10 mouse cellular contexts compared by ENCODE assay signal in the genomic region with DNA sequence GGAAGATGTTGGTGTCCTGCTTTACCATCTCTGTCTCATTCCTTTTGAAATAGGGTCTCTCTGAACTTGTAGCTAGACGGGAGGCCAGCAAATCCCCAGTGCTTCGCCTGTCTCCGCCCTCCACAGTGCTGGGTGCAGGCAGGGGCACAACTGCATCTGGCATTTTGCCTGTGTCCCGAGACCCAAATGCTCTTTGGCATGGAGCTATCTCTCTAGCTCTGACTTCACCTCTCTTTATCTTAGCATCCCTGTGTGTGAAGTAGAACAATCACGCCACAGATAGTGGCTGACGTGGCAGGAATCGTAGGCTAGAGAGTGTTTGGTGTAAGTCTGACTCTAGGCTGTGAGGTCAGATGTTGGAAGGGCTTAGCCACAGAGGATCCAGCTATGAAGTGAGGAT. TPM values are rescaled to one million over a fixed set of nuclear protein-coding genes. Genes with fewer than 3 reads are reported as not detected.
DNase-seq lines count a peak whose midpoint lies in the region; ATAC-seq lines count a peak whose summit lies in the region.
"Had no signal": no experiment of that assay in that cellular context is flagged by ENCODE, and none has a peak within 500 bp of the region (broad histone marks: within the 10 kb centered on the region; RNA-seq: fewer than 3 reads in every experiment).

No protein-coding gene starts in this region.

- WGBS in heart, embryonic 13.5 days, result 23% methylated on average over 7 of the region's 7 CpGs
- 44% methylated on average over 7 of the region's 7 CpGs for WGBS in lung, embryonic 16.5 days
- 65% methylated on average over 7 of the region's 7 CpGs for WGBS in stomach, embryonic 16.5 days

- H3K4me1 ChIP-seq in heart, embryonic 13.5 days, result peaks cover 82% of the 10 kb centered on the region
- H3K4me1 ChIP-seq in lung, embryonic 16.5 days (replicated peaks; ENCODE audit: control insufficient read depth, insufficient read depth, low read length), result peaks cover 65% of the 10 kb centered on the region
- peaks cover 48% of the 10 kb centered on the region for H3K4me1 ChIP-seq in stomach, embryonic 16.5 days (ENCODE audit: control insufficient read depth, insufficient read depth, low read length)

- peak overlapping the region; percentile 93 for H3K27ac ChIP-seq in heart, embryonic 13.5 days (replicated peaks)
- H3K27ac ChIP-seq in lung, embryonic 16.5 days (ENCODE audit: low read length), result no peak overlapping the region
- peak overlapping the region; percentile 76; the same call in 1 of the 2 replicates for H3K27ac ChIP-seq in stomach, embryonic 16.5 days (ENCODE audit: low read length)
- H3K27ac ChIP-seq: limb, embryonic 12.5 days; macrophage had no signal

- H3K36me3 ChIP-seq in heart, embryonic 13.5 days, result no peaks in the 10 kb centered on the region
- no peaks in the 10 kb centered on the region for H3K36me3 ChIP-seq in lung, embryonic 16.5 days (ENCODE audit: control insufficient read depth, insufficient read depth, low read length)
- H3K36me3 ChIP-seq in stomach, embryonic 16.5 days (ENCODE audit: control insufficient read depth, insufficient read depth, low read length), result no peaks in the 10 kb centered on the region
- H3K36me3 ChIP-seq: limb, embryonic 12.5 days had no signal

- DNase-seq in heart, postnatal 10 days, result no peak
- no peak for DNase-seq in lung, postnatal 10 days
- DNase-seq in heart, postnatal 4 days, result peak; percentile 58
- DNase-seq in Muller cell, postnatal 12 days (ENCODE audit: inconsistent ontology term), result no peak
- DNase-seq: adrenal gland, postnatal 25 days had no signal

- ATAC-seq in heart, embryonic 13.5 days (ENCODE audit: extremely low read depth, insufficient number of reproducible peaks, low FRiP score, low TSS enrichment), result no peak
- ATAC-seq in lung, embryonic 16.5 days (ENCODE audit: low read depth), result no peak
- no peak for ATAC-seq in stomach, embryonic 16.5 days (ENCODE audit: insufficient read depth, low FRiP score)

- H3K4me2 ChIP-seq in heart, embryonic 13.5 days, result peak overlapping the region; percentile 46
- H3K4me2 ChIP-seq in lung, embryonic 16.5 days (ENCODE audit: low read depth, low read length), result no peak overlapping the region
- H3K4me2 ChIP-seq in stomach, embryonic 16.5 days (ENCODE audit: low read depth, low read length), result no peak overlapping the region
- H3K4me2 ChIP-seq: limb, embryonic 12.5 days had no signal

- H3K9me3 ChIP-seq in heart, embryonic 13.5 days, result no peaks in the 10 kb centered on the region
- H3K9me3 ChIP-seq in lung, embryonic 16.5 days (ENCODE audit: control insufficient read depth, low read length), result no peaks in the 10 kb centered on the region
- H3K9me3 ChIP-seq in stomach, embryonic 16.5 days (replicated peaks; ENCODE audit: control insufficient read depth, low read length), result no peaks in the 10 kb centered on the region
- H3K9me3 ChIP-seq: limb, embryonic 12.5 days had no signal

- intact Hi-C loops in heart, postnatal 10 days (cut with DNase I), result no loop called here

- no peak overlapping the region for H3K4me3 ChIP-seq in heart, embryonic 13.5 days
- H3K4me3 ChIP-seq in lung, embryonic 16.5 days (ENCODE audit: low read length), result no peak overlapping the region
- no peak overlapping the region for H3K4me3 ChIP-seq in stomach, embryonic 16.5 days (replicated peaks; ENCODE audit: low read length)
- H3K4me3 ChIP-seq: limb, embryonic 12.5 days had no signal

- H3K27me3 ChIP-seq in heart, embryonic 13.5 days (replicated peaks), result no peaks in the 10 kb centered on the region; the same call in 1 of the 2 replicates
- H3K27me3 ChIP-seq in lung, embryonic 16.5 days (ENCODE audit: control insufficient read depth, insufficient read depth, low read depth, low read length), result no peaks in the 10 kb centered on the region
- H3K27me3 ChIP-seq in stomach, embryonic 16.5 days (ENCODE audit: control insufficient read depth, insufficient read depth, low read length), result no peaks in the 10 kb centered on the region

- peak overlapping the region; percentile 58 for H3K9ac ChIP-seq in heart, embryonic 13.5 days
- 0 out of 2 replicates have a peak overlapping the region, but pooled peaks have one; percentile 34 for H3K9ac ChIP-seq in lung, embryonic 16.5 days (ENCODE audit: low read length)
- H3K9ac ChIP-seq in stomach, embryonic 16.5 days (ENCODE audit: low read length), result peak overlapping the region; percentile 31; the same call in 1 of the 2 replicates
- H3K9ac ChIP-seq: limb, embryonic 12.5 days had no signal

RNA-seq across cellular contexts. Expression of gene Neurl1b, which starts 53.2 kb away (rescaled TPM):
- polyA plus RNA-seq in heart, embryonic 13.5 days (2015; fragmentation: Nextera tagmentation; extraction: Ambion mirVana), result 2.1 and 2.3 TPM in 2 replicates
- total RNA-seq in heart, postnatal 10 days (2021), result 10 to 100 TPM; 23.8 to 24.3 TPM
- 1.8 and 2.3 TPM in 2 replicates for polyA plus RNA-seq in lung, embryonic 16.5 days (2015; fragmentation: Nextera tagmentation; extraction: Ambion mirVana)
- 10 to 100 TPM; 81.4 to 87.9 TPM for total RNA-seq in heart, postnatal 4 days (2021)
- 2.3 and 2.9 TPM in 2 replicates for polyA plus RNA-seq in stomach, embryonic 16.5 days (2015; fragmentation: Nextera tagmentation; extraction: Ambion mirVana)
